Mouse (Mus musculus) bone marrow, adult 2 months (tissue): Measurements from ENCODE around the gene Fgfr2.

Source experiments
- CTCF ChIP-seq: fragments of 200-500 bp; IDR thresholded peaks from 2 replicates; pipeline ENCODE4 v1.5.1; 2011; ENCODE audit warnings: low read length, control low read depth; ENCODE audit not compliant: control insufficient read depth, insufficient read depth
- POLR2A ChIP-seq: fragments of 200-500 bp; IDR thresholded peaks from 2 replicates; pipeline ENCODE4 v1.6.1; 2011; ENCODE audit warnings: low read depth, mild to moderate bottlenecking, control low read depth, low read length, borderline replicate concordance; ENCODE audit not compliant: control insufficient read depth

- TF ChIP-seq CTCF (no peak), POLR2A (no peak)
These were observed 1474.9 kb downstream of the Fgfr2 start for GRCm38 (mm10) chr7:131648276-131648675.
